Mouse (Mus musculus) heart, postnatal 0 days (tissue): ENCODE data around the gene Crybg3.

Experiments
- CTCF ChIP-seq: IDR thresholded peaks from 2 replicates; pipeline ENCODE4 v1.5.1; 2016; ENCODE audit warnings: antibody characterized with exemption, control low read depth, low read depth
- EP300 ChIP-seq: IDR thresholded peaks from 2 replicates; pipeline ENCODE4 v1.6.1; 2016; ENCODE audit warnings: antibody characterized with exemption, low read depth

- no peak for TF ChIP-seq CTCF
- TF ChIP-seq EP300 = no peak
Measured at GRCm38 (mm10) chr16:59573961-59574360, 26.8 kb downstream of the Crybg3 start.
